Mouse (Mus musculus) layer of hippocampus, adult 9-10 months (tissue): Measurements from ENCODE around the gene Vps51.
"Not testable (repeated sequence)": the region's sequence is repeated elsewhere in the genome, so short reads cannot be mapped to it uniquely, and the experiment has no call there.

Experiments
- DNase-seq: peaks from one replicate; pipeline ENCODE4 v3.0.0; 2022; ENCODE audit warnings: low spot score

Vps51 gene

DNA sequence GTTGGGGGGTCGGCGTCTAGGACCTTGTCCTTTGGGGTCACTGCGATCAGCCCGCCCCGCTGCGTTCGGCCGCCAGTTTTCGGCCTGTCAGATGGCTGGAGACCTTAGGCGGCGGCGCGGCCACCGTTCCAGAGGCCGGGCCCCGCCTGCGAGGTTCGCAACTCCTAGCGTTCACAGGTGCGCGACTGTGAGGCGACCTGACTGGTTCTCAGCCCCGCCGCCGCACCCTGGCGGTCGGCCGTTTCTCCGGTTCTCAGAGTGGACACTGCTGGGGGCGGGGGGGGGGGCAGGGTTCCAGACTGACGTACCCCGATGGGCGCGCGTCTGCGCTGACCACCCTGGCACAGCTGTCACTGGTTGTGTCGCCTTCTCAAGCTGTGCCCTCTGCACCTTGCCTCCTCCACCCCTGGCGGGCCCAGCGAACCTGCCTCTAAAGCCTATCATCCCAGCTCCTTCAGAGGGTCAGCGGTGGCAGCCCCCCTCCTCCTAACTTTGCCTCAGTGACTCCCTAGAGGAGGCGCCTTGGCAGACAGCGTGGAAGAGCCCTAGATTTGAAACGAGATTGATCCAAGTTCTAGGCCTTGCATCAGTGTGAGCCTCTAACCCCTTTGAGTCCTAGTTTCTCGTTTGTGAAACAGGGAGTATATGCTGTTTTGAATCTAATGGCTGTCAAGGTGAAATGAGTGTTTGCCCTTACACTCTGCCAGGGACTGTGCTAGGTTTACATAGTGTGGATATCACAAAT, 29.7 kb downstream of the Vps51 start:
- no peak for DNase-seq

- DNase-seq, result peak; percentile 89
Measured at GRCm38 (mm10) chr19:6046294-6047153, 30.5 kb downstream of the Vps51 start, which contains the start of gene Syvn1. Gene Syvn1 (plus strand): TSS chr19:6046576.

DNA sequence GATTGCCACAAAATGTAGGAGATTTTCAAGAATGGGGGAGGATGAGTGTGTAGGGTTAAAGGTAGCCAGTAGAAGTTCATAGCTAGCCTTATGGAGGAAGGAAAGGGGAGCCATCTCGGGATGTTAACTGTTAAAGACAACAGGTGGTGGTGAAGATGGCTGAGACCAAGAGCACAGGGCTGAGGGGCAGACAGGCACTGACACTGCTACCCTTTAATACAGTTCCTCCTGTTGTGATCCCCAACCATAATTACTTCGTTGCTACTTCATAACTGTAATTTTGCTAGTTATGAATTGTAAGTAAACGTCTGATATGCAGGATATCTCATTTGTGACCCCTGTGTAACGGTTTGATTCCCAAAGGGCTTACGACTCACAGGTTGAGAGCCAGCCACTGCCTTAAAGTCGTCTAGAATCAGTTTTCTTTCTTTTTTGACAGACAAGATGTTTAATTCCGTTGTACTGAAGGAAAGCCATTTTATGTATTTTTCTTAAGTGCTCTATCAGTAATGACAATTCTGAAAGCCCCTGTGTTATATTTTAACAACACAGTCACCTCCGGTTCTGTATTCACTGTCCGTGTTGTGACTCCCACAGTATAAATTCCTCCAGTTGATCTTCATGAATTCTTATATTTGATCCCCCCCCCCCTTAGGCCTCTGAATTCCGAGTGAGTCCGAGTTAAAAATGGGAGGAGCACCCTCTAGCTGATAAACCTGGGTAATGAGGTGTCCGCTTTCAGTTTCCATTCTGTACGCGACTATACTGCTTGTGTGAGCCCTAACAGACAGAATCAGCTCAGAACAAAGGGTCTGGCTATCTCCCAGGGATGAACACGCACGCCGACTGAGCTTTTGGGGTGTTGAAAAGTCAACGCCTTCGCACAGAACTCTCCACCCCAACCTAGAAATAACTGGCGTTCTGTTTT, 31.4 kb downstream of the Vps51 start:
- no peak for DNase-seq

GRCm38 (mm10) chr19:6044102-6044501, 32.9 kb downstream of the Vps51 start:
- DNase-seq, result not testable (repeated sequence)

- DNase-seq, result no peak
Measured at GRCm38 (mm10) chr19:6042293-6042692, 34.7 kb downstream of the Vps51 start.

DNA sequence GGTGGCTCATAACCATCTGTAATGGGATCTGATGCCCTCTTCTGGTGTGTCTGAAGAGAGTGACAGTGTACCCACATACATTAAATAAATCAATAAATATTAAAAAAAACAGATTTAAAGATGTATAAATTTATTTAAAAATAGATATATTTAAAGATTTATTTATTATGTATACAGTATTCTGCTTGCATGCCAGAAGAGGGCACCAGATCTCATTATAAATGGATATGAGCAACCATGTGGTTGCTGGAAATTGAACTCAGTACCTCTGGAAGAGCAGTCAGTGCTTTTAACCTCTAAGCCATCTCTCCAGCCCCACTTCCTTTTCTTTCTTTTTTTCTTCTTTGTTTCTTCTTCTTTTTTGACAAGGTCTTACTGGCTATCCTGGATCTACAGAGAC, 37.0 kb downstream of the Vps51 start:
- DNase-seq, result no peak

GRCm38 (mm10) chr19:6038326-6038725, 38.7 kb downstream of the Vps51 start:
- DNase-seq, result no peak

GRCm38 (mm10) chr19:6037695-6038094, 39.3 kb downstream of the Vps51 start:
- no peak for DNase-seq

- DNase-seq, result no peak
Measured at GRCm38 (mm10) chr19:6035966-6036585, 41.0 kb downstream of the Vps51 start.

DNA sequence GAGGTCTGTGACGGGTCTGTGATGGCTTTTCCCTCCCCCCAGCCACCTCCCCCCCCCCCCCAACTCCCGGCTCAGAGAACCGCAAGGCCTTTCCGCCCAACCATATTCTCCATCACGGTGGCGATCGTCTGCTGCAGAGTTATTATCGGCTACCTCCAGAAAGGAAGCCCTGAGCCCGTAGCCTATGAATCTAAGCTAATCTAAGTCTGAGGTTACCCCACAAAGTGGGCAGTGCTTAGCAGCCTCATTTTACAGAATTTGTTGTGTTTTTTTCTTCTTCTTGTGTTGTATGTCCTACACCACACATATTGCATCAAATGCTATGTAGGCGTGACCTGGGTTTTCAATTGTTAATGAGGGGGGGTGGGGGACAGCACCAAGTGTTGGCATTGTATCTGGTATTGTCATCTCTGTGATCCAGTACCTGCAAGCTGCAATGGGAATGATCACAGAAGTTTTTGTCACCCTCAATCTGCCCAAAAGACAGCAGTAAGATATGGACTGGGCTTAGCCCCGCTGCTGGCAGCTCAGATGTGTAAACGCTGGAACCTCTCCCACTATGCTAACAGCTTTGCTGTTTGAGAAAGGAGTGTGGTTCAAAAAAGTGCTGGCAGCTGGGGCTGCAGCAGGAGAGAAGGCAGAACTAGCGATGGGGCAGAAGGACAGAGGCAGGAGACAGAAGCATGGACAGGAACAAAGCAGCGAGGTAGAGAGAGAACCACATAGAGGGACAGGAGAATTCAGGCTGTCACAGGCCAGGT, 46.3 kb downstream of the Vps51 start:
- DNase-seq, result no peak

- no peak for DNase-seq
Measured at GRCm38 (mm10) chr19:6029426-6029825, 47.6 kb downstream of the Vps51 start.

DNA sequence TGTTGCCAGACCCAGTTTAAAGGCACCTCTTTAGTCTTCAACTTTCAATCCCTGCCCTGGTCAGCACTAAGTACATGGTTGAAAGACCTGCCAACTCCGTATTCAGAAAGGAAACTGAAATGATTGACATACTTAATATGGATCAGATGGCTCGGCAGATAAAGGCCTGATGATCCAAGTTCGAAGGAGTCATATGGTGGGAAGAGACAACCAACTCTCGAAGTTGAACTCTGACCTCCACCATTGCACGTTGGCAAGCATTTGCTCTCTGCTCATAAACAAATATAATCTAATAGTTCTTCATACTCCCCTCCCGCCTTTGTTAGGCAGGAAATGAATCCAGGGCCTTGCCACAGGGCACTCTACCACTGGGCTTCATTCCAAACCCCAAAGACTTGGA, 48.0 kb downstream of the Vps51 start:
- no peak for DNase-seq

- DNase-seq, result no peak
Measured at GRCm38 (mm10) chr19:6023930-6024329, 53.1 kb downstream of the Vps51 start.

- DNase-seq, result no peak
Measured at GRCm38 (mm10) chr19:6023059-6023458, 54.0 kb downstream of the Vps51 start.

GRCm38 (mm10) chr19:6020276-6020675, 56.8 kb downstream of the Vps51 start:
- no peak for DNase-seq

DNA sequence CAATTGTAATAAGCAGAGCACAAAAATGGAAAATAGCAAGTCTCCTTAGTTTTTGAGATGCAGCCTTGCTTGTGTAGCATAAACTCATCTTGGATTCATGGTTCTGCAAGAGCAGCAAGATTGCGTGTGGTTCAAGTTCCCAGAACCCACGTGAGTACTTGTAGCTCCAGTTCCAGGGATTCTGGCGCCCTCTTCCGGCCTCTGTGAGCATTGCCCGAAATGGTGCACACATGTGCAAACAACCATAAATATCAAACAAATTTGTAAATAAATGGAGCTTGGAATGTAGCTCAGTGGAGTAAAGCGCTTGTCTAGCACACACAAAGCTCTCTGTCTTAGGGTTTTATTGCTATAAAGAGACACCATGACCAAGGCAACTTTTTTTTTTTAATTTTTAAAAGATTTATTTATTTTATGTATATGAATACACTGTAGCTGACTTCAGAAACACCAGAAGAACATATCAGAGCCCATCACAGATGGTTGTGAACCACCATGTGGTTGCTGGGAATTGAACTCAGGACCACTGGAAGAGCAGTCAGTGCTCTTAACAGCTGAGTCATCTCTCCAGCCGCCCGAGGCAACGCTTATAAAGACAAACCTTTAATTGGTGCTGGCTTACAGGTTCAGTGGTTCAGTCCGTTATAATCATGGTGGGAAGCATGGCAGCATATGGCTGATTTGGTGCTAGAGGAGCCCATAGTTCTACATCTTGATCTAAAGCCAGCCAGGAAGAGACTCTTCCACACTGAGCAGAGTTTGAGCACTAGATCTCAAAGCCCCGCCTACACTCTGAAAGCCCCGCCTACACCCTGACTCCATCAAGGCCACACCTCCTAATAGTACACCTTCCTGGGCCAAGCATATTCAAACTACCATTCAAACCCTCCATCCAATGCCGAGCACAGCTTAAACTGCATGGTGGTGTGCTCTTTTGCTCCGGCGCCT, 58.6 kb downstream of the Vps51 start:
- peak; percentile 93 for DNase-seq
